Mouse (Mus musculus): ENCODE measurements at regions not wholly inside any gene's neighbourhood (a gene's known extent, or its start where the extent isn't known, plus 50 kb on each side); places are given as distances from the start of the nearest gene placed in this dataset.

GRCm38 (mm10) chr13:45219671-45220070 is 141.2 kb downstream of the Gm9817 start:
- H3K36me3 ChIP-seq (replicated peaks in 1 of 2; ENCODE audit: control insufficient read depth in 1 of 2, insufficient read depth in 1 of 2, low read length in 1 of 2), result no peaks in the 10 kb centered on the region
- no peaks in the 10 kb centered on the region for H3K79me2 ChIP-seq (replicated peaks; ENCODE audit: control insufficient read depth, extremely low read depth, insufficient read depth, poor library complexity, severe bottlenecking)
- no peak overlapping the region for H3K4me3 ChIP-seq (replicated peaks in 1 of 3; ENCODE audit: low read depth in 2 of 3, low read length in 2 of 3, poor library complexity in 1 of 3)
- no peak overlapping the region for H3K27ac ChIP-seq (ENCODE audit: insufficient read depth, low read depth)
- H3K9me3 ChIP-seq (replicated peaks; ENCODE audit: low read length), result no peaks in the 10 kb centered on the region
- no peak overlapping the region for H3K9ac ChIP-seq (ENCODE audit: insufficient read depth, low read depth)
- in situ Hi-C loops (cut with MboI; ENCODE audit: low pct_ligation_motif_present, low pct_unique_long_range_greater_than_20kb, low sequenced_read_pairs) (no loop called here), dilution Hi-C loops (cut with MboI; ENCODE audit: extremely low pct_ligation_motif_present, extremely low pct_unique_long_range_greater_than_20kb, low sequenced_read_pairs) (no loop called here)
- H3K4me1 ChIP-seq (ENCODE audit: control insufficient read depth in 1 of 2, insufficient read depth in 2 of 2), result no peaks in the 10 kb centered on the region
- DNase-seq (ENCODE audit: extremely low read depth), result no peak
- no peak for TF ChIP-seq UBTF (IDR thresholded peaks at IDR 0.05; ENCODE audit: low read depth, low read length)
- no peak for TF ChIP-seq ZNF384 (IDR thresholded peaks at IDR 0.05; ENCODE audit: low read depth, low read length)
- no peak for TF ChIP-seq SMC3 (IDR thresholded peaks at IDR 0.05; ENCODE audit: low read depth, low read length)
- no peak for TF ChIP-seq PAX5 (IDR thresholded peaks at IDR 0.05; ENCODE audit: low read length)
- TF ChIP-seq POLR2A (IDR thresholded peaks at IDR 0.05; ENCODE audit: low read depth, low read length), result no peak
- no peak for TF ChIP-seq E2F4 (IDR thresholded peaks at IDR 0.05; ENCODE audit: insufficient replicate concordance, low read depth, low read length)
- no peak for TF ChIP-seq ZC3H11A (IDR thresholded peaks at IDR 0.05; ENCODE audit: low read depth, low read length)
- TF ChIP-seq GABPA (IDR thresholded peaks at IDR 0.05; ENCODE audit: insufficient replicate concordance, low read depth, low read length), result no peak
- no peak for TF ChIP-seq EP300 (IDR thresholded peaks at IDR 0.05; ENCODE audit: low read length)
- TF ChIP-seq NELFE (IDR thresholded peaks at IDR 0.05; ENCODE audit: low read depth, low read length), result no peak
- TF ChIP-seq ZMIZ1 (IDR thresholded peaks at IDR 0.05; ENCODE audit: low read depth, low read length), result no peak
- no peak for TF ChIP-seq SIN3A (IDR thresholded peaks at IDR 0.05; ENCODE audit: low read length)
- TF ChIP-seq BHLHE40 (IDR thresholded peaks at IDR 0.05; ENCODE audit: low read depth, low read length), result no peak
- no peak for TF ChIP-seq MXI1 (IDR thresholded peaks at IDR 0.05; ENCODE audit: low read depth, low read length)
- no peaks in the 10 kb centered on the region for H3K27me3 ChIP-seq (replicated peaks)
- no peak overlapping the region for H3K4me2 ChIP-seq (ENCODE audit: insufficient read depth, low read depth, poor library complexity, severe bottlenecking)

- in situ Hi-C loops (cut with MboI; ENCODE audit: low pct_ligation_motif_present, low pct_unique_long_range_greater_than_20kb, low sequenced_read_pairs), result no loop called here
- H3K9ac ChIP-seq (ENCODE audit: insufficient read depth, low read depth), result no peak overlapping the region
- H3K9me3 ChIP-seq (replicated peaks; ENCODE audit: low read length), result no peaks in the 10 kb centered on the region
- H3K4me3 ChIP-seq (replicated peaks in 1 of 3; ENCODE audit: low read depth in 2 of 3, low read length in 2 of 3, poor library complexity in 1 of 3), result no peak overlapping the region
- H3K36me3 ChIP-seq (replicated peaks in 1 of 2; ENCODE audit: control insufficient read depth in 1 of 2, insufficient read depth in 1 of 2, low read length in 1 of 2), result no peaks in the 10 kb centered on the region
- no peak for DNase-seq (ENCODE audit: extremely low read depth)
- peaks cover under 1% of the 10 kb centered on the region for H3K27me3 ChIP-seq (replicated peaks)
- no peaks in the 10 kb centered on the region for H3K79me2 ChIP-seq (replicated peaks; ENCODE audit: control insufficient read depth, extremely low read depth, insufficient read depth, poor library complexity, severe bottlenecking)
- dilution Hi-C loops (cut with MboI; ENCODE audit: extremely low pct_ligation_motif_present, extremely low pct_unique_long_range_greater_than_20kb, low sequenced_read_pairs), result no loop called here
- no peak overlapping the region for H3K4me2 ChIP-seq (ENCODE audit: insufficient read depth, low read depth, poor library complexity, severe bottlenecking)
- no peak overlapping the region for H3K27ac ChIP-seq (ENCODE audit: insufficient read depth, low read depth)
- TF ChIP-seq MAX (IDR thresholded peaks at IDR 0.05; ENCODE audit: low read length) (no peak), RAD21 (IDR thresholded peaks at IDR 0.05; ENCODE audit: low read depth, low read length) (no peak), POLR2A (IDR thresholded peaks at IDR 0.05; ENCODE audit: low read depth, low read length) (no peak), NELFE (IDR thresholded peaks at IDR 0.05; ENCODE audit: low read depth, low read length) (no peak), CHD2 (IDR thresholded peaks at IDR 0.05; ENCODE audit: low read length) (no peak), TBP (conservative IDR thresholded peaks at IDR 0.05; ENCODE audit: low read depth, low read length) (no peak), KAT2A (IDR thresholded peaks at IDR 0.05; ENCODE audit: insufficient replicate concordance, low read length) (no peak), E2F4 (IDR thresholded peaks at IDR 0.05; ENCODE audit: insufficient replicate concordance, low read depth, low read length) (no peak), CTCF (conservative IDR thresholded peaks at IDR 0.05 in 1 of 2, IDR thresholded peaks at IDR 0.05 in 1 of 2; ENCODE audit: low read depth in 2 of 2, low read length in 2 of 2) (no peak), UBTF (IDR thresholded peaks at IDR 0.05; ENCODE audit: low read depth, low read length) (no peak)
- no peaks in the 10 kb centered on the region for H3K4me1 ChIP-seq (ENCODE audit: control insufficient read depth in 1 of 2, insufficient read depth in 2 of 2)
Measured at GRCm38 (mm10) chr13:45230804-45231203, 152.3 kb downstream of the Gm9817 start.

Measured in CH12.LX (cell line).